Mouse (Mus musculus) heart, adult 2 months (tissue): ENCODE measurements at regions not wholly inside any gene's neighbourhood (a gene's known extent, or its start where the extent isn't known, plus 50 kb on each side); places are given as distances from the start of the nearest gene placed in this dataset.

ENCODE experiments used
- CTCF ChIP-seq: fragments of 200-600 bp; IDR thresholded peaks from 2 replicates; pipeline ENCODE4 v1.8.1; 2022; ENCODE audit warnings: antibody characterized with exemption, mild to moderate bottlenecking, moderate library complexity
- POLR2A ChIP-seq: fragments of 200-500 bp; IDR thresholded peaks from 2 replicates; pipeline ENCODE4 v1.6.1; 2011; ENCODE audit warnings: mild to moderate bottlenecking, low read depth, low read length, control low read depth; ENCODE audit not compliant: insufficient read depth

GRCm38 (mm10) chr13:4955384-4955783 lies 346.4 kb upstream of the Akr1e1 start:
- TF ChIP-seq POLR2A (no peak), CTCF (no peak)
